Mouse (Mus musculus) embryo, embryonic 11 days (tissue): Measurements from ENCODE around the gene Ylpm1.
A peak's percentile ranks its signal among the peaks of the same experiment; 100 is the strongest.

Source experiments
- DNase-seq: peaks from one replicate; pipeline ENCODE4 v3.0.0-alpha.2; 2015

Ylpm1 gene

DNA sequence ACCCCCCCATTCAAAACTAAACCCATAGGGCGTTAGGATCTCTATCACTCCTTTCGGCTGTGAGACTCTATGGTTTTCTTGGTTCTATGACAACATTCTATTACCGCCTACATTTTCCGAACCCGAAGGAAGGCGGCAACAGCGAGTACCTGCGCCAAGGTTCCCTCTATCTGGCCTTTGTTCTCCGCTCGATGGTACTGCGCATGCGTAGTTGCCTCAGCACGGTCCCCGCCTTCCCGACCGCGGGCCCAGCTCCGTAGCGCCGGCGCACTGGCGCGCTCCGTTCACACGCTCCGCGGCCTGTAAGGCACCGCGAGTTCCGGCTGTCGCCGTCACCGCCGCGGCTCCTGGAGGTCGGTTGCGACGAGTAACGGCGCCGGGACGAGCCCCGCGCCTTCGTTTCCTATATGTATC, at the start of gene Ylpm1:
TSS of gene Ylpm1 (plus strand) at position 239 of the 414 bp plus-strand sequence.
- DNase-seq: peak; percentile 96

DNA sequence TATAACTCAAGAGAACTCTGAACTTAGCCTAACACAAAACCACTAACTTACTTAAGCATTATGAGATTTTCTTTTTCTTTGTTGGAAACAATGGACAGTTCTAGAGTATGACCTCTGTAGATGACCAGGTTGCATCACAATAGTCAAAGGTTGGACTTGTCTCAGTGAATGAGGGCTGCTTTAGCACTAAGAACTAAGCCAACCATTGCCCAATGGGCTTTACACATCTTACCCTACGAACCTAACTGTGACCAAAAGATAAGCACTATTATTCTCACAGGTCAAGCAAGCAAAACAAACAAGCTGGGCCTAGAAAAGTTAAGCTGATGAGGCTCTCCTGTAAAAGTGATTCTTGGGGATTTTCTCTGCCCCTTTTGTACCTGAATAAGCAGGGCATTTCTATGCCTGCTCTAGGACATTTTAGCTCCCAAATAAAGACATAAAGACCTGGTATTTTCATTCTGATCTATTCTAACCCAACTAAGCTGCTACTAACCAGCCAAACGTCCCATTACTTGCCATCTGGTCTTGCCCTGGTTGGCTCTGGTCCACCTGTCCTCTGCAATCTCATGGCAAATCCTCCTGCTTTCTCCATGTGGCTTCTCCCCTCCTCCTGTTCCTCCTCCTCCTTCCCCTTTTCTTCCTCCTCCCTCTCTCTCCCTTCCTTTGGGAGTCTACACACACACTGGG, 48.1 kb upstream of the Ylpm1 start:
- DNase-seq: no peak

DNA sequence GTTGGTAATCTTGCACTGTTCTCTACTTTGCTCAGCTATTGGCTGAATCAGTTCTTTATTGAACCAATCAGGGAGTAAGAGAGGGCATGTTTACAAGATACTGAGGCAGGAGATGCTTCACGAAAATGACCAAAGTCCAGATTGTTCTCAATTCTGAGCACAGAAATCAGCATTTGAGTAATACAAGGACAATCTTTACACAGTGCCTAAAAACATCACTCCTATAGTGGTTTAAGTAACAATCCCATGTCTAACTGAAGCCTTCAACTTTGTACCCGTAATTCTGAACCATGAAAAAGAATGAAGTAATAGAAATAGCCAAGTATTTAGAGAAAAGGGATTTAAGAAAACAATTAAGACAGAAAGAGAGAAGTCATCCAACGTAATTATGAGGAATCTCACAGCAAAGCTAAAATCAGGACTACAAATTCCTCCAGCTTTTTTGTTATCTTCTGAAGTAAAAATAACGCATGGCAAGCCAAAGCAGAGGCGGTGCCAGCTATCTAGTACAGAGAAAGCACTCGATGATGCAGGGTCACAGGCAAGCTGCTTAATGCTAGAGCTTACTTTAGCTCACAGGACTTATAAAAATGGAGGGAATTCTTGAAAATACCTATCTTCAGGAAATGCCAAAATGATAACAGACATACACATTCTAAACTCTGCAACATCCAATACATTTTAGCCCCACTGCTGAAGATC, 47.4 kb upstream of the Ylpm1 start:
- no peak for DNase-seq

DNA sequence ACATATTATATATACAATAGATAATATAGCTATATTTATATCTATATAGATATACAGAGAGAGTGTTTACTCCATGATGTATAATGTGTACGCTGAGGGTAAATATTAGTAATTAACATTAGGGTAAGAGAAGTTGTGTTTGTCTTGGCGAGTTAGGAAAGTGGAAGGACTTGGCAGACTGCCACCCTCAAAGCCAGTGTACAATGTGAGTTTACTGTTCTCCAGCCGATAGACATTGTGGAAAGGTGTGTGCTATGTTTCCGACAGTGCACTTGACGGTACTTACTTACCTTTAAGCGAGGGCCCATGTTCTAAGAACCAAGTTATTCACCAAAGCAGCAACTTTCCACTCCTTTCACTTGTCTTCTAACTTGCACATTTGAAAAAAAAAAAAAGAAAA, 45.4 kb upstream of the Ylpm1 start:
- no peak for DNase-seq

DNA sequence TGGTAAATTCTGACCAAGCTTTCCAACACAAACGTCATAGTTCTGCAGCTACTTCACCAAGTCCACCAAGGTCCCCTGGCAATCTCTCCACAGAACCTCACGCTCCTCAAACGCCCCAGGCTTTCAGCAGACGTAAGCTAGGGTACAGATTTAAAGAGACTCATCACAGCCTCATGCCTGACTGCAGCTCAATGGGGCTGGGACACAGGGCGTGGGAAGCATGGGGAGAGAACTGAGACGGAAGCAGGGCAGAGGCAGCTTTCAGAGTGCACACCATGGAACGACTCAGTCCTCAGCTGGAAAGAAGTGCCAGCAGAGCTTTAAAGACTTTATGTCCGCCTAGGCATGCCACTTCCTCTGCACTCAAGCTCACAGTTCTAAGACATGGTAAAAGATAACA, 44.6 kb upstream of the Ylpm1 start:
- no peak for DNase-seq

DNA sequence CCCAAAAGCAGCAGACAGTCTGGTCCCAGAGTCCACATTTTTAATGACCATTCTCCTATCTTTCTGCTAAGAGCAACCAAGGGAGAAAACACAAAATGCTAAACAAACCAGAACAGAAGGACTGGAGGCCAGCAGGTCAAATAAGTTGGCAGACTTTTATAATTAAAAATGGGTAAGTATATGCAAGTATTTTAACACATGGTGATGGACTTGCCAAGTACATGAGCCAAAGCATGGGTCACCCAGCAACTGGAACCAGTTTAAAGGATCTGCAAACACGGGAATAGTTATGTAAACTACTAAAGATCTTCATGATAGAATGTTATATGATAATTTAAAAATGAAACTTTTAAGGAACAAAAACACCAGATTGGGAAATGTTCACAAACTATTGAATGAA, 43.8 kb upstream of the Ylpm1 start:
- no peak for DNase-seq

DNA sequence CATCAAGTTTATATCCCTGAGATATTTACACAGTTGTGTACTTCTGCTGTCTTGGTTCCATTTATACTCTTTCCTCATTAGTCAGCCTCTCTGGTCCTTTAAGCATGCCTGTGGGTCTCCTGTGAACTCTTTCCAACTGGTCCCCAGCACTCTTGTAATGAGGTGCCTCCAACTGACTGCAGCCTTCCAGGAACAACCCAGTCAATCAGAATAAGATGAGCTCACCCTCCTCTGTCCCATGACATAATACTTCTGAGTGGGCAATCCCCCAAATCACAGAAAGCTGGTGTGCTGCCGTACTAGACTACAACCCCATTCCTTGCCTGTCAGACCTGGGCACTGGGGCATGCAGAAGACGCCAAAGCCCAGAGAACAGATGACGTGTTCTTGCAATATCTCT, 39.8 kb upstream of the Ylpm1 start:
- DNase-seq: no peak

DNA sequence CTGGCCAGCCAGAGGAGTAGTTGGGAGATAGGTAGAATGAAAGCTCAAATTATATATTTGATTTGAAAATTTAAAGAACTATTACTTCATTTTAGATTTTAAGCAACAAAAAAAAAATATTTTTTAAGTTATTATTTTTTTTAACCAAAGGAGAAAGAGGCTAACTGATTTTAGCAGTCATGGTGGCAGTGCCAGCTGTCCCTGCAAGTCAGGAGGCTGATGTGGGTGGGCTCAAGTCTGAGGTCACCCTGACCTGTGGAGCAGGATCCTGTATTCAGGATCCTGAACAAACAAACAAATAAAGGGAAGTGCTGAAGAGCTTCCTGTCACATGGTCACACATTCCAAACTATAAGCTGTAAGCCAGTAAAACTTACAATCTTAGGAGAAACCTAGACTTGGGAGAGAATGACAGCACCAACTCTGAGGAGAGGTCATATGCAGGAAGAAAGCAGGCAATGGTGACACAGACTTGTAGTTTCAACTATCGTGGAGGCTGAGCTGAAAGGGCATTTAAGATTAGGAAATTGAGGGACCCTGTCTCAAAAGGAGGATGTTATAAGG, 37.2 kb upstream of the Ylpm1 start:
- DNase-seq: no peak

DNA sequence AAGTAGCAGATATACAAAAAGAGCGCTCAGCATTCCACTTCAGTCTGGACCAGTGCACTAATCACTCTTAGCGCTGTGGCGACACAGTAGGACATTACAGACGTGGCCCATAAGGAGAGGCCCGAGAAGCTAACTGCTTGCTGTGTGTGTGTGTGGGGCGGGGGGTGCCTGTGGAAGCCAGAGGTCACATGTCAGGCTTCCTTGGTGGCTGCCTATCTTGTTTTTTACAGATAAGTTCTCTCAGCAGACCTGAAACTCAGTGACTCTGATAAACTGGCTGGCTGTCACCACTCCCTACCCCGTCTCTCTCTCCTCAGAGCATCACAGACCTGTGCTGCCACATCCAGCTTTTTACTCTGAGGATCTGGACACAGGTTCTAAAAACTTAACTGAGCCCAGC, 33.5 kb upstream of the Ylpm1 start:
- peak; percentile 1 for DNase-seq

DNA sequence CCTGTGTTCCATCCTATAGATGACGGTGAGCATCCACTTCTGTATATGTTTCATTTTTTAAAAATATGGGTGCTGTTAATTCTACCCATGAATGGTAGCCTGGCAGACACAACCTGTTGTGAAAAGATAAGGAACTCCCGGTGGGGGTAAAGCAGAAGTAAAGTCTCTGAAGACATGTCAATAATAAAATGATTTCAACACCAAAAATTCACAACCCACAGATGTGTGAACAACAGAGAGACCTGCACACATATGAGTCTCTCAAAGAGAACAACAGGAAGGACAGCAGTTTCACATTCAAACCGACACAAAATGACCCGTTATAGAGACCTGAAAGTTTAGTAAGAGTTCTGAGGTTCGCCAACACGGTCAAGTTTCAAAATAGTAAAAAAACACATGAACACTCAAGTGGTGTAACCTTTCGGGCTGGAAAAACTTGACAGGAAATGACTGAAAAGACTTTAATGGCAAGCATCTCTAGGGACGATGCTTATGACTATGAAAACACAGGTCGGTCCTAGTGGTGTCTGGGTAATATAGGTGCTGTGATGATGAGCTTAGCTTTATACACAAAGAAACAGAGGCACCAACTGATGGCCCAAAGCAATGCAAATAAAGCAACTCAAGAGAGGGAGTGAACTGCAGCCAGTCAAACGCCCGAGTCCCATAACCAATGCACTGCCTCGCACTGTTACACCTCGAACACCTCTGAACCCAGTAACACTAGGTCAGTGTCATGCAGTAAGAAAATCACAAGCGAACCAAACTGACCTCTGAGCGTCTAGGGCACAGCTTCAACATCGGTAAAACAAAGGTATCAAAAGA, 27.1 kb upstream of the Ylpm1 start:
- DNase-seq: no peak

DNA sequence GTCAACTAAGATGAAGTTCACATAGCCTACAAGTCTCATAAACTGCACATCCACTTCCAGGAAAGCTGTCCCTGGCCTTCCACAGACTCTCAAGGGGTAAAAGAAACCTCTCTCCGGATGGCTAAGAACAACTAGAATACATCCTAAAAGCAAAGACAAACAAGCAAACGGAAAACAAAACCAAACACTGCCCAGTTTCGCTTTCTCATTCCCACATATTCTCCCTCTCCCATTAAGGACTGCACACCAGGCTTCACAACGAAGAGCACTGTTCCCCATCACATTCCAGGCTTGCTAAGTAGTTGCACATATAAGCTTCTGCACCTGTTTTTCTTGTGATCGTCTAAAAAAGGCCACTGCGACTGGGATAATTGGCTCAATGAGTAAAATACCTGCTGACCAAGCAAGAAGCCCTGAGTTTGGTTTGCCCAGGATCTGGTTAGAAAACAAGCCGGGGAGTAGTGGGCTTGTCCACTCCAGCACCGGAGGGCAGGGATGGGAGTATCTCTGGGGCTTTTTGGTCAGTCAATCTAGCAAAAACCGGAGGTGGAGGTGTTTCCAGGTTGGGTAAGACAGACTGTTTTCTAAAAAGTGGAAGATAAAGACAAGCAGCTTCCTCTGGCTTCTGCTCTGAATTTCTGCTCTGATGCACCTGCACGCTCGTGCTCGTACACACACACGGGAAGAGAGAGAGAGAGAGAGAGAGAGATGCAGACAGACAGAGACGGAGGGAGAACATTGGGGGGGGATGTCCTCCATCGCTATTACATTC, 26.3 kb upstream of the Ylpm1 start:
- no peak for DNase-seq

DNA sequence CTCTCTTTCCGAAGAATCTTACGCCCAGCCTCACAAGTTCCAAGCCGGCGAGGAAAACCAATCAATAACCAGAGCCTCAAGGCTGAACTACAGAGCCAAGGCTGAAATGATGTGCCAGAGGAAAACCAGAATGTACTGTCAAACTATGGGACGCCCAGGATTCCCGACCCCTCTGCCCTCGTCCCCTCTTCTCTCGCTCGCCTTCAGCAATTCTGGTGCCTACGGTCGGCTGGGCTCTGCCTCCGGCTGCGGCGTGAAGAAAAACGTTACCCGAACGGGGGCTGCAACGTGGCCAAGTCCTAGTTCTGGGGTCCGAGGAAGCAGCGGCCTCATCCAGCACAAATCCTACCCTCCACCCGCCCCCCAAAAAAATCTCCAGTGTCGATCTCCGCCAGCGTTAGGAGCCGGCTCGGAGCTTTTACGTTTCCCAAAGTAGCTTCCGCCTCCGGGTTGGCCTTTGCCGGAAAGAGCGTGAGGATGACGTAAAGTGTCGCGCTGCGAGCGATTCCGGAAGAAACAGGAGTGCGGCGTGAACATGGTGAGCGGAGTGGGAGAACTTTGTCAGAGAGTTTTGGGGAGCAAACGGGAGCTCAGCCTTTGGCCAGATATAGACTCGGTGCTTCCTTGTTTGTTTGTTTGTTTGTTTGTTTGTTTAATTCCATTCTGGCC, 25.6 kb upstream of the Ylpm1 start, which contains the start of the genes Fcf1 and Arel1:
TSS of gene Fcf1 (plus strand) at position 470 of the 669 bp plus-strand sequence.
TSS of gene Arel1 (minus strand) at position 473 of the 669 bp plus-strand sequence.
- DNase-seq: peak; percentile 95

DNA sequence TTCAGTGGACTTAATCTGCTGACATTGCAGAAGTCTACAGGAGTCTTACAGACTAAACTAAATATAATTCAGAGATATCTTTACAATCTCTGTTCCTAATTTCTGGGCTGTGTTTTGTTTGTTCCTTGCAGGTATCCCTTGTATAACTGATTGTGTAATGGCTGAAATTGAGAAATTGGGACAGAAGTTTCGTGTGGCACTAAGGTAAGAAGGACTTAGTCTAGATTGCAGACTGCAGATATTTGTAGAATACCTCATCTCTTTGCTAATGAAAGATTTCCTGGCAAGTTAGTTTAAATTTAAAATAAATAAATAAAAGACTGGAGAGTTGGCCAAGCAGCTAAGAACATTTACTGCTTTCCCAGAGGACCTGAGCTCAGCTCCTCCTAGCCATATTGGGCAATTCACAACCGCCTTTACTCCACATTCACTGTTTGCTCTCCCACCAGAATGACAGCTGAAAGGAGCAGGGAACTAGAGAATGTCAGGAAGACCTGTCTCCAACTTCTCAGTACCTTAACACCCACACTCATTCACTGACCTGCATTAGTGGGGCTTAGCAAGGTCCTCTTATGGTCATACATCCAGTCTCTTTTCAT, 16.8 kb upstream of the Ylpm1 start:
- DNase-seq: no peak

DNA sequence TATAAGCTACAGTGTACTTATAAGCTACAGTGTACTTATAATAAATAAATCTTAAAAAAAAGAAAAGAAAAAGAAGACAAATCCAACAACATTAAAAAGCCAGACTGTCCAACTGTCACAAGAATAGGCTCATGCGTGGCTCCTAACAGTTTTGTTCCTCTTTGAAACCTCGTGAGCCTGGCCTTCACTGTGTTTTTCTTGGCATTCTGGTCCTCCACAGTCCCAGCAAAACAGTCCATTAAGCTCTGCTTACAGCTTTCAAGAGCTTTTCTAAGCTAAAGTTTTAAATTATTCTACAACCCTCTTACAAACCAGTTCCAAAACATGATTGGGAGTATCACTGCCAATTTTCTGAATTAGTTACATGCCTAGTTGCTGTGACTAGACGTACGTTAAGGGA, 6.7 kb upstream of the Ylpm1 start:
- DNase-seq: no peak

DNA sequence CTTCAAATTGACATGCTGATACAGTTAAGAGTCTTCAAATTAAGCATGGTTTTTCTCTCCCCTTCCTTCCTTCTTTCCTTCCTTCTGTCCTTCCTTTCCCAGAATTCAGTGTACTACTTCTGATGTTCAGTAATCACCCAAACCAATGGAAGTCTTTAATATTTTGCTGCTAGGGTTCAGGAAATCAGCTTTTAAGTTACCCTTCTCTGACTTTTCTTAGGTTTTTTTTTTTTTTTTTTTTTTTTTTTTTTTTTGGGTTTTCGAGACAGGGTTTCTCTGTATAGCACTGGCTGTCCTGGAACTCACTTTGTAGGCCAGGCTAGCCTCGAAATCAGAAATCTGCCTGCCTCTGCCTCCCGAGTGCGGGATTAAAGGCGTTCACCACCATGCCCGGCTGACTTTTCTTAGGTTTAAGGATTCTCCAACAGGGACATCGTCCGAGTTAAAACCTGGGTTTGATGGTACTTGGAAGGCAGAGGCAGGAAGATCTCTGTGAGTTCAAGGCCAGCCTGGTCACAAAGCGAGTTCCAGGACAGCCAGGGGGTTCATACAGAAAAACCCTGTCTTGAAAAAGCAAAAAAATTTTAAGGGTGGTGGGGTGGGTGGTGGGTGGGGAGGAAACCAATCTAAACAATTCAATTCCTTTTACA, 884 bp upstream of the Ylpm1 start:
- DNase-seq: no peak

DNA sequence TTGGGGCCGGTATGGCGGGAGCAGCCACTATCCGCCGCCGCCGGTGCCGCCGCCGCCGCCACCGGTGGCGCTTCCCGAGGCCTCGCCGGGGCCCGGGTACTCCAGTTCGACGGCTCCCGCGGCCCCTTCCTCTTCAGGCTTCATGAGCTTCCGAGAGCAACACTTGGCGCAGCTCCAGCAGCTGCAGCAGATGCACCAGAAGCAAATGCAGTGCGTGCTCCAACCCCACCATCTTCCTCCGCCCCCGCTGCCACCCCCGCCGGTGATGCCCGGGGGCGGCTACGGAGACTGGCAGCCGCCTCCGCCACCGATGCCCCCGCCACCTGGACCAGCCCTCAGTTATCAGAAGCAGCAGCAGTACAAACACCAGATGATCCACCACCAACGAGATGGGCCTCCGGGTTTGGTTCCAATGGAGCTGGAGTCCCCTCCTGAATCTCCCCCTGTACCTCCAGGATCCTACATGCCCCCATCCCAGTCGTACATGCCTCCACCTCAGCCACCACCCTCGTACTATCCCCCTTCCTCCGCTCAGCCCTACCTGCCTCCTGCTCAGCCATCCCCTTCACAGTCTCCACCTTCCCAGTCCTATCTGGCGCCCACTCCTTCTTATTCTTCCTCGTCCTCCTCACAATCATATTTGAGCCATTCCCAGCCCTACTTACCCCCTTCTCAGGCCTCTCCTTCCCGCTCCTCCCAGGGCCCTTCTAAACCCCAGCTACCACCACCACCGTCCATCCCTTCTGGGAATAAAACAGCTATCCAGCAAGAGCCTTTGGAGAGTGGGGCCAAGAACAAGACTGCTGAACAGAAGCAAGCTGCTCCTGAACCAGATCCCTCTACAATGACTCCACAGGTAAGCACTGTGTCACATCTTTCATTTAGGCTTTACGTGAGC, 629 bp downstream of the Ylpm1 start:
- peak; percentile 17 for DNase-seq

DNA sequence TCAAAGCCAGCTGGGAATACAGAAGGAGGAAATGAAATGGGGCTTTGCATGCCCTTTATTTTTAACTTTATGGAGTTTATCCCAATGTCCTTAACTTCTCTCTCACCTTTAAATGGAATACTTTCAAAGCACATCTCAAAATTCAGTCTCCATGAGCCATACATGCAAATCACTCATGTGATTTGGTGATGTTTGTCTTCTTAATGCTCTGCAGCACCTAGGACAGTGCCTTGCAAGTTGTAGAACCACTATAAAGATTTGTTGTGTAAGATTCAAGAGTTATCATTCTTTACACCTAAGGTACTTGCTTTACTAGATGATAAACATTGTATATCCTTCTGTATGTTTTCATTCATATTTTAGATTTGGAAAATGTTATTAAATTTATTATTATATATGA, 2.9 kb downstream of the Ylpm1 start:
- DNase-seq: no peak

DNA sequence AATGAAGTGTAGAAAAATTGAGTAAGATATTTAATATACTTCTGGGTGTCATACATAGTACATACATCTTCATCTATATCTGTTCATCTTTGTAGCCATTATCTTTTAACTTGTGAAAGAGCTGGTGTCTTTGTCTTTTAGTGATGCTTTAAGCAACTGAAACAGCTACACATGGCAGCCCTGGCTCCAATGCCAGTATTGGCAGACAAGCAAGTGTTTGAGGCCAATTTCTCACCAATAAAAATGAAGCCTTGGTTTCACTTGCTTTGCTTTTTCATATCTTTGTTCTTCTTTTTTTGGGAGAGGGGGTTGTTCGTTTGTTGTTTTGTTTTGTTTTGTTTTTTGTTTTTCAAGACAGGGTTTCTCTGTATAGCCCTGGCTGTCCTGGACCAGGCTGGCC, 10.1 kb downstream of the Ylpm1 start:
- no peak for DNase-seq

DNA sequence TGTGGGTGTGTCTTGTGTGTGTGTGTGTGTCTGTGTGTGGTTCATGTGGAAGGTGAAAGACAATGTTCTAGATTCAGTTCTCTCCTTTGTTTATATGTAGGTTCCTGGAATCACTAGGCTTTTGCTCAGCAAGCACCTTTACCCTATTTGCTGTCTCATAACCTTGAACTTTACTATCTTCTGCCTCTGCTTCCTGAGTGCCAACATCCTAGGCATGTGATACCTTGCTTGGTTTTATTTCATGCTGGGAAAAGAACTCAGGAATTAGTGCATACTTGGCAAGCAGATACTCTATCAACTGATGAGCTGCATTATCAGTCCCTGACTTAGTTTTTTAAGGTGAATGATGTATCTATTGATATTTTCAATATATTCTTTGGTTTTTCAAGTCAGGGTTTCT, 10.9 kb downstream of the Ylpm1 start:
- no peak for DNase-seq

DNA sequence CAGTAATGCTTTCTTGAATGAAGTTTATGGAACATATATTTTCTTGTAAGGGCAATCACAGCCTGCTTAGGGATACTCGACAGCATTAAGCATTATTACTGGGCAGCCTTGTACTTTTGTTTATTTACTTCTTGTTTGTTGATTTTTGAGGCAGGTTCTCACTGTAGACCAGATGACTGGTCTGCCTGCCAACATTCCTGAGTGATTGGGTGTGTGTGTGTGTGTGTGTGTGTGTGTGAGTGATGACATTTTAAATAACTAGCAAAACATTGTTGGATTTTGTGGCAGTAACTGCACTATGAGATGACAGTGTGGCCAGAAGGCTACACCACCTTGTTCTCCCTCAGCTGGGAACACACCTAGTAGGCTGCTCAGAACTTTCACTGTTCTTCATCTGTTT, 13.7 kb downstream of the Ylpm1 start:
- no peak for DNase-seq
